Mouse (Mus musculus) layer of hippocampus, postnatal 14 days (tissue): Measurements from ENCODE around the gene Apoo. TPM values are rescaled to one million over a fixed set of nuclear protein-coding genes. Genes with fewer than 3 reads are reported as not detected.
"Not testable (repeated sequence)": the region's sequence is repeated elsewhere in the genome, so short reads cannot be mapped to it uniquely, and the experiment has no call there.

ENCODE experiments used
- DNase-seq, 2 experiments: peaks; one replicate each; pipeline ENCODE4 v3.0.0; 2021 to 2022; ENCODE audit warnings: low spot score in 2 of 2, mixed read lengths in 1 of 2
- long read RNA-seq, 2 experiments: library from polyadenylated mRNA; stranded (forward); transcript quantifications; one replicate each; pipeline ENCODE4 v2.0.0; 2021
- total RNA-seq, 2 experiments: library from RNA; stranded (reverse); gene quantifications; 2 replicates each; pipeline ENCODE4 v1.2.3; 2021

Gene Apoo
- total RNA-seq, result 10 to 100 TPM; 64.5 to 81.3 TPM
- long read RNA-seq, experiment 1, transcript Apoo-204 (9 exons, 784 nt), result major isoform, 29 of 37 reads
- long read RNA-seq, experiment 1, partial matches to known transcripts, result 3 of 37 reads
- long read RNA-seq, experiment 1, other reads (novel, unspliced or antisense), result 3 of 37 reads
- long read RNA-seq, experiment 2, transcript Apoo-204 (9 exons, 784 nt), result major isoform, 29 of 36 reads
- long read RNA-seq, experiment 2, partial matches to known transcripts, result 2 of 36 reads
- long read RNA-seq, experiment 2, other reads (novel, unspliced or antisense), result 3 of 36 reads

GRCm38 (mm10) chrX:94366670-94367241 lies at the start of gene Apoo, which contains the start of gene Fam90a1b:
Apoo (plus strand) TSS chrX:94367117.
Fam90a1b (minus strand) TSS chrX:94366777.
- DNase-seq, result peak; percentile 96 to 97

- DNase-seq, result peak in 1 of 2 experiments; percentile 6
Measured at GRCm38 (mm10) chrX:94321036-94321902, 45.6 kb upstream of the Apoo start.

- not testable (repeated sequence) for DNase-seq
Measured at GRCm38 (mm10) chrX:94343638-94344037, 23.3 kb upstream of the Apoo start.

- peak in 1 of 2 experiments; percentile 1 for DNase-seq
Measured at GRCm38 (mm10) chrX:94365381-94365925, 1.5 kb upstream of the Apoo start.

- peak; percentile 5 to 11 for DNase-seq
Measured at GRCm38 (mm10) chrX:94366029-94366428, 888 bp upstream of the Apoo start.

GRCm38 (mm10) chrX:94367248-94367647 lies 331 bp downstream of the Apoo start:
- DNase-seq, result no peak

- no peak for DNase-seq
Measured at GRCm38 (mm10) chrX:94378734-94379133, 11.8 kb downstream of the Apoo start.

- DNase-seq, result no peak
Measured at GRCm38 (mm10) chrX:94408975-94409374, 42.1 kb downstream of the Apoo start.

- DNase-seq, result no peak
Measured at GRCm38 (mm10) chrX:94420210-94420609, 53.3 kb downstream of the Apoo start.

GRCm38 (mm10) chrX:94431548-94432375 lies 64.8 kb downstream of the Apoo start:
- peak; percentile 7 to 37 for DNase-seq

GRCm38 (mm10) chrX:94445427-94445826 lies 78.5 kb downstream of the Apoo start:
- not testable (repeated sequence) for DNase-seq

- DNase-seq, result not testable (repeated sequence)
Measured at GRCm38 (mm10) chrX:94446021-94446420, 79.1 kb downstream of the Apoo start.

GRCm38 (mm10) chrX:94450047-94450881 lies 83.3 kb downstream of the Apoo start:
- not testable (repeated sequence) for DNase-seq

GRCm38 (mm10) chrX:94459346-94459745 lies 92.4 kb downstream of the Apoo start:
- peak; percentile 25 to 40 for DNase-seq

GRCm38 (mm10) chrX:94461513-94461912 lies 94.6 kb downstream of the Apoo start:
- not testable (repeated sequence) for DNase-seq

GRCm38 (mm10) chrX:94462604-94463429 lies 95.9 kb downstream of the Apoo start:
- not testable (repeated sequence) for DNase-seq
